Mouse (Mus musculus) lung, adult 2 months (tissue): ENCODE data around the gene Izumo4.

ENCODE experiments used
- CTCF ChIP-seq: fragments of 200-500 bp; IDR thresholded peaks from 2 replicates; pipeline ENCODE4 v1.5.1; 2011; ENCODE audit warnings: mild to moderate bottlenecking, low read length, control low read depth; ENCODE audit not compliant: insufficient read depth
- POLR2A ChIP-seq: fragments of 200-500 bp; IDR thresholded peaks from 2 replicates; pipeline ENCODE4 v1.6.1; 2011; ENCODE audit warnings: low read depth, mild to moderate bottlenecking, control low read depth, low read length, borderline replicate concordance; ENCODE audit errors: extremely low read depth

- TF ChIP-seq CTCF: no peak
- TF ChIP-seq POLR2A: no peak; the same call in 1 of the 2 replicates
Measured at GRCm38 (mm10) chr10:80665016-80665380, 37.0 kb upstream of the Izumo4 start.
